Mouse (Mus musculus) forebrain, embryonic 10.5 days (tissue): ENCODE data around the gene Cds1. TPM values are rescaled to one million over a fixed set of nuclear protein-coding genes. Genes with fewer than 3 reads are reported as not detected.

Experiments used
- DNase-seq: peaks from one replicate; pipeline ENCODE4 v3.0.0-alpha.2; 2017; ENCODE audit warnings: low spot score; ENCODE audit errors: extremely low spot score
- H3K27ac ChIP-seq: fragments of 300-500 bp; sonication (generic); 2 replicates; pipeline ENCODE4 v1.5.1; 2016; ENCODE audit warnings: mild to moderate bottlenecking
- H3K27me3 ChIP-seq: fragments of 300-500 bp; sonication (generic); 2 replicates; pipeline ENCODE4 v1.6.1; 2016; ENCODE audit warnings: mild to moderate bottlenecking; ENCODE audit not compliant: poor library complexity, severe bottlenecking
- H3K36me3 ChIP-seq: fragments of 300-500 bp; sonication (generic); replicated peaks from 2 replicates; pipeline ENCODE4 v1.6.1; 2016; ENCODE audit warnings: mild to moderate bottlenecking, moderate library complexity
- H3K4me1 ChIP-seq: fragments of 300-500 bp; sonication (generic); 2 replicates; pipeline ENCODE4 v1.6.1; 2016
- H3K4me3 ChIP-seq: fragments of 300-500 bp; sonication (generic); 2 replicates; pipeline ENCODE4 v1.5.1; 2016; ENCODE audit warnings: mild to moderate bottlenecking, moderate library complexity
- H3K9me3 ChIP-seq: fragments of 300-500 bp; sonication (generic); 2 replicates; pipeline ENCODE4 v1.6.1; 2016; ENCODE audit warnings: mild to moderate bottlenecking, moderate library complexity
- WGBS: fragments of 180-500 bp; shearing (Covaris S2); methylation state at CpG from one replicate; pipeline ENCODE4 v1.1.7; 2016; 5-methylcytosine and 5-hydroxymethylcytosine counted together
- polyA plus RNA-seq: library from polyadenylated mRNA; unstranded; fragments of >200 nt; fragmentation: Nextera tagmentation; extraction: Ambion mirVana; gene quantifications from 2 replicates; pipeline ENCODE4 v1.2.1, GENCODE M21; 2016

The Cds1 gene
- 0.36 and 0.63 TPM in 2 replicates for polyA plus RNA-seq

DNA sequence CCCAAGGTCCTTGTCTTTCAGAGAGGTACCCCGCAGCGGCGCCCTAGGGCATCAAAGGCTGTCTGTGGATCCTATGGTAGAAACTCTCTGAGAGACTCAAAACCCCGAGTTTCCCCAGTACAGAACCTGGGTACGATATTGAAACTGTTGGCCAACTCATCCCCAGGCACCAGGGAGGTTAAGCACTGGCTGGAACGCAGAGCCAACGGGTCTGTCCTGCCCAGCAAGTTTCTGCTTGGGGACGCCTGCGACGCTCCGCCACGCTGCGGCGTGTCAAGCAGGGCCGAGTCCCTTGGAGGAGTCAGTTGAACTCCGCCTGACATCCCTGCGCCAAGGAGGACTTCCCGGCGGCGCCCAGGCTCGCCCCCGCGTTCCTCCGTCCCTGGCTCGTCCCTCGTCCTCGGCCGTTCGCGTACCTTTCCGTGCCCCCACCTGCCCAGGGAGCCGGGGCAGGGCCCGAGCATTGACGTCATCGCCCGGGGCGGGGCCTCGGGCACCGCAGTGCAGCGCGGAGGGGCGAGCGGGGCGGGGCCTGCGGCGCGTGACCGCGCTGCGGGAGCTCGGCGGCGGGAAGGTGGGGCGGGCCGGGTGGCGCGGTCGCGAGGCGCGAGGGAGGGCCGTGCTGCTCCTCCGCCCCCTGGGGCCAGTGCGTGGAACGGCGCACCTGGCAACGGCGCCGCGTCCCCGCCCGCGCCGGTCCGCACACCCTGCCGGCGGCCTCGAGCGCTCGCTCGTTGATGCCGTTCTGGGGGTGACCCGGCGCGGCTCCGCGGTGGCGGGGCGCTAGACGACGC, at the start of gene Cds1:
Gene Cds1, plus strand, starts transcription at position 577 of the 794 bp plus-strand sequence.
- H3K27ac ChIP-seq = peak within 1 kb of the TSS; percentile 68
- DNase-seq = peak; percentile 55
- peaks cover 86% of the 10 kb centered on the region for H3K27me3 ChIP-seq
- no peaks in the 10 kb centered on the region for H3K36me3 ChIP-seq
- peaks cover 16% of the 10 kb centered on the region for H3K4me1 ChIP-seq
- under 1% methylated on average over 84 of the region's 91 CpGs for WGBS
- H3K9me3 ChIP-seq = no peaks in the 10 kb centered on the region
- H3K4me3 ChIP-seq = peak within 1 kb of the TSS; percentile 77

DNA sequence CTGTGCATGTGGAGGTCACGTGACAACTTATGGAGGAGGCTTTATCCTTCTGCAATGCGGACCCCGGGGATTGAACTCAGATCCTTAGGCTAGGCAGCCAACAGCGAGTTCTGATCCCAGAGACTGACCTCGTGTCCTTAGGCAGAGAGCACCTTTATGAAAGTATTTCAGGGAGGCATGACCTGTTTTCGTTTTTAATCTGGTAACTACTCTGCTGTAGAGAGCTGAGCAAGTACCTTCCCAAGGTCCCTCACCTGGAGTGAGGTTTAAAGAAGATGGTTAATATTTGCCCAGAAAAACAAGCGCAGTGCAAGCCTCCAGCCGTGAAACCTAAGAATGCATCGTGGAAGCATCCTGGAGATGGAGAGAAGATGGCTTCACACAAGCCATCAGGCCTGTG, 40.7 kb upstream of the Cds1 start:
- H3K36me3 ChIP-seq = no peaks in the 10 kb centered on the region
- no peak for DNase-seq
- H3K4me1 ChIP-seq = peaks cover 10% of the 10 kb centered on the region
- 90% methylated on average over 9 of the region's 9 CpGs for WGBS
- H3K27ac ChIP-seq = no peak overlapping the region
- no peaks in the 10 kb centered on the region for H3K9me3 ChIP-seq
- no peak overlapping the region for H3K4me3 ChIP-seq
- no peaks in the 10 kb centered on the region for H3K27me3 ChIP-seq

- Histone ChIP-seq H3K9me3 (no peaks in the 10 kb centered on the region), H3K4me3 (no peak overlapping the region), H3K27me3 (no peaks in the 10 kb centered on the region), H3K4me1 (peaks cover 10% of the 10 kb centered on the region), H3K36me3 (no peaks in the 10 kb centered on the region), H3K27ac (no peak overlapping the region)
- DNase-seq = no peak
- WGBS = 96% methylated on average over 16 of the region's 16 CpGs
These were observed 40.2 kb upstream of the Cds1 start for GRCm38 (mm10) chr5:101724756-101725155.

- H3K4me3 ChIP-seq = no peak overlapping the region
- H3K36me3 ChIP-seq = no peaks in the 10 kb centered on the region
- no peak for DNase-seq
- WGBS = 86% methylated on average over 8 of the region's 8 CpGs
- H3K9me3 ChIP-seq = no peaks in the 10 kb centered on the region
- no peaks in the 10 kb centered on the region for H3K27me3 ChIP-seq
- H3K4me1 ChIP-seq = peaks cover 4% of the 10 kb centered on the region
- H3K27ac ChIP-seq = no peak overlapping the region
These were observed 39.2 kb upstream of the Cds1 start for GRCm38 (mm10) chr5:101725703-101726102.

DNA sequence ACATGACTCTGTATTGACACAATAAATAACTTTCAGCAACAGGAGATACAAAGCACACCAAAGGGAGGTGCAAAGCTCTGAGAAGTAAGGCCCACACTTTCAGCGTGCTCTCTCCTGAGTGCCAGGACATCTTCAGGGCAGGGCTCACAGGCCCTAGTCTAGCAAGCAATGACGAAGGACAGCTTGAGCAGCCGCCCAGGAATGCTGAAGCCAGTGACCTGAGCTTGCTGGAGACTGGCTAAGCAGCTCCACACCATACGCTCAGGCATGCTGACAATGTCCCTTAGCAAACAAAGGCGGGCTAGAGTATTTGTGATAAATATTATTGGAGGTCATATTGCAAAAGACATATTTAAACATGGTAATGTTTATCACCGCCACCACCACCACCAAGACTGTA, 38.6 kb upstream of the Cds1 start:
- WGBS = 89% methylated on average over 6 of the region's 6 CpGs
- no peak overlapping the region for H3K4me3 ChIP-seq
- DNase-seq = no peak

DNA sequence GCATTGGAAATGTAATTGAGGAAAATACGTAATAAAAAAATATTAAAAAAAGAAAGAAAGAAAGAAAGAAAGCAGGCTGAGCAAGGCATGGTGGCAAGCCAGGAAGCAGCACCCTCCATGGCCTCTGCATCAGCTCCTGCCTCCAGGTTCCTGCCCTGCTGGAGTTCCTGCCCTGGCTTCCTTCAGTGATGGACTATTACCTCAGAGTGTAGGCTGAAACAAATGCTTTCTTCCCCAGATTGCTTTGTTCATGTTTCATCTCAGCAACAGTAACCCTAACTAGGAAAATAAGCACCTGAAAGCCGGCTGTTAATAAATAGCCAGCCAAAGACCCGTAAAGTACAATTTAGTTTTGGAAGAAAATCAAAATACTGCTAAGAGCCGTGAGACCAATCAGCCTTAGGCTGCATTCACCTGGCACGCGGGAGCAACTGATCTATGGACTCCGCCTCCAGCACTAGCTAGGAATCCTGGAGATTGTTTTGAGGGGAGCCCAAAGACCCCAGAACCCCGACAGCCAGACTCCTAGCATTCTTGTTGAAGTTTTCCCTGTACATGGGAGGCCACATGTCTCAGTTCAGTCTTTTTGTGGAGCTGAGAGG, 36.5 kb upstream of the Cds1 start:
- Histone ChIP-seq H3K9me3 (no peaks in the 10 kb centered on the region), H3K27me3 (no peaks in the 10 kb centered on the region), H3K4me3 (no peak overlapping the region), H3K36me3 (no peaks in the 10 kb centered on the region), H3K27ac (no peak overlapping the region), H3K4me1 (no peaks in the 10 kb centered on the region)
- DNase-seq = no peak
- 84% methylated on average over 8 of the region's 8 CpGs for WGBS

More for the DNA sequence above, 38.6 kb upstream of the Cds1 start:
- Histone ChIP-seq H3K27ac (no peak overlapping the region), H3K36me3 (no peaks in the 10 kb centered on the region), H3K27me3 (no peaks in the 10 kb centered on the region), H3K9me3 (no peaks in the 10 kb centered on the region), H3K4me1 (no peaks in the 10 kb centered on the region)

DNA sequence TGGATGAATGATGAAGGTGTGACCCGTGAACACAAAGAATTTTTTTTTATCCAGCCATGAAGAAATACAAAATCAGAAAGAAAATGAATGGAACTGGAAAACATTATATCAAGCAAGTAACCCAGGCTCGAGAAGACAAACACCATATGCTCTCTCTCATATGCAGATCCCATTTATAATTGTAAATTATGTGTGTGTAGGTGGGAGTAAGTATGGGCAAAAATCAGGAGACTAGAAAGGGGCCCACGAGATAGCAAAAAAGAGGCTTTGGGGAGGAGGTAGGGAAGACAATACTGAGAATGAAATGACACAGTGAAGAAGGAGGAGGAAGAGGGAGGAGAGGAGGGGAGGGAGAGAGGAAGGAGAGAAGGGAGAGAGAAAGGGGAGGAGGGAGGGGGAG, 27.6 kb upstream of the Cds1 start:
- Histone ChIP-seq H3K4me1 (no peaks in the 10 kb centered on the region), H3K27ac (no peak overlapping the region), H3K36me3 (no peaks in the 10 kb centered on the region), H3K4me3 (no peak overlapping the region), H3K27me3 (no peaks in the 10 kb centered on the region), H3K9me3 (no peaks in the 10 kb centered on the region)
- 84% methylated on average over 3 of the region's 3 CpGs for WGBS
- no peak for DNase-seq

DNA sequence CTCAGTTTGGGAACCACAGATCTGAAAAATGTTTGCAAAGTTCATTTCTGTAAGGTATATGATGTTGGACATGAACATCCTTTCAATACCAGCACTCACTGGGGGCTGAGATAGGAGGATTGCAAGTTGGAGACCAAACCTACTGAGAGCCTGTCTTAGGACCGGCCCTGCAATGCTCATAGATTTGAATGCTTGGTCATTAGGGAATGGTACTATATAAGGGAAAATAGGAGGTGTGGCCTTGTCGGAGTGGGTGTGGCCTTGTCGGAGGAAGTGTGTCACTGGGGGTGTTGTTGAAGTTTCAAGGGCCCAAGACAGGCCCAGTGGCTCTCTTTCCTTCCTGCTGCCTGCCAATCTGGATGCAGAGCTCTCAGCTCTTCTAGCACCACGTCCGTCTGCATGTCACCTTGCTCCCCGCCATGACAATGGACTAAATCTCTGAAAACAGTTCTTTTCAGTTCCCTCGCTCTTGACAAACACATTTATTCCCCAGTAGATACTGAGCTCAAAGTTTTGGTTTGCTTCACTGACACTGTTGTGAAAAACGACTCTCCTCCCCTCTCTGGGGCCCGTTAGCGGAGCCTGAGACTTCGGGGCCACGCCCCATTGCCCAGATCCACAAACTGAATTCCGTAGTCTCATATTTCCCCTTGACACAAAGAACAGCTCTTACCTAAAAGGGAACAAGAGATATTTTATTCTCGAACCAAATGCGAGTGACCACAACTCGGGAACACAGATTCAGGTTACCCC, 24.3 kb upstream of the Cds1 start:
- Histone ChIP-seq H3K4me3 (no peak overlapping the region), H3K27me3 (no peaks in the 10 kb centered on the region), H3K27ac (no peak overlapping the region), H3K4me1 (no peaks in the 10 kb centered on the region), H3K9me3 (no peaks in the 10 kb centered on the region), H3K36me3 (no peaks in the 10 kb centered on the region)
- WGBS = 87% methylated on average over 16 of the region's 16 CpGs
- DNase-seq = no peak

- Histone ChIP-seq H3K4me3 (no peak overlapping the region), H3K9me3 (no peaks in the 10 kb centered on the region), H3K36me3 (no peaks in the 10 kb centered on the region), H3K27ac (no peak overlapping the region), H3K27me3 (no peaks in the 10 kb centered on the region), H3K4me1 (no peaks in the 10 kb centered on the region)
- 90% methylated on average over 4 of the region's 4 CpGs for WGBS
- no peak for DNase-seq
These were observed 23.7 kb upstream of the Cds1 start for GRCm38 (mm10) chr5:101741224-101741591.

- no peaks in the 10 kb centered on the region for H3K36me3 ChIP-seq
- DNase-seq = no peak
- H3K27ac ChIP-seq = no peak overlapping the region
- WGBS = 94% methylated on average over 2 of the region's 2 CpGs
- H3K27me3 ChIP-seq = no peaks in the 10 kb centered on the region
- no peak overlapping the region for H3K4me3 ChIP-seq
- H3K9me3 ChIP-seq = no peaks in the 10 kb centered on the region
- H3K4me1 ChIP-seq = no peaks in the 10 kb centered on the region
These were observed 22.9 kb upstream of the Cds1 start for GRCm38 (mm10) chr5:101742014-101742413.

DNA sequence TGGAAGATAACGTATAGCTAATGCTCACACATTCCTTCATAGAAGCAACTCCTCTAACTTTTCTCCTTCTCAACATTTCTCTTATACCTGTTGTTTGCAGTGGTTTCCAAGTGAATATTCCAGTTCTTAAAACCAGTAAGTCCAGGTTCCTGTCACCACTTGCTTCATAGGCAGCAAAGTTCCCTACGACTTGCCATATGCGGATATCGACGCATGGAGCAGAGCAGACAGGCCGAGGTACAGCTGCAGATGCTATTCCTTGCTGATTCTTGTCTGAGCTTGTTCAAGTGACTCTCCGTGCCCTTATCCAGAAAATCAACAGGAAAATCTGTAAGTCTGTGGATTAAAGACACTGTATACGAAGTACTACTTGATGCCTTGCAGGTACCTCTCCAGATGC, 22.5 kb upstream of the Cds1 start:
- Histone ChIP-seq H3K27me3 (no peaks in the 10 kb centered on the region), H3K27ac (no peak overlapping the region), H3K4me1 (no peaks in the 10 kb centered on the region), H3K9me3 (no peaks in the 10 kb centered on the region), H3K36me3 (no peaks in the 10 kb centered on the region), H3K4me3 (no peak overlapping the region)
- WGBS = 94% methylated on average over 8 of the region's 8 CpGs
- no peak for DNase-seq

- Histone ChIP-seq H3K4me3 (no peak overlapping the region), H3K4me1 (no peaks in the 10 kb centered on the region), H3K27me3 (no peaks in the 10 kb centered on the region), H3K27ac (no peak overlapping the region), H3K36me3 (no peaks in the 10 kb centered on the region), H3K9me3 (no peaks in the 10 kb centered on the region)
- DNase-seq = no peak
- WGBS = 81% methylated on average over 6 of the region's 6 CpGs
These were observed 20.0 kb upstream of the Cds1 start for GRCm38 (mm10) chr5:101744886-101745285.

DNA sequence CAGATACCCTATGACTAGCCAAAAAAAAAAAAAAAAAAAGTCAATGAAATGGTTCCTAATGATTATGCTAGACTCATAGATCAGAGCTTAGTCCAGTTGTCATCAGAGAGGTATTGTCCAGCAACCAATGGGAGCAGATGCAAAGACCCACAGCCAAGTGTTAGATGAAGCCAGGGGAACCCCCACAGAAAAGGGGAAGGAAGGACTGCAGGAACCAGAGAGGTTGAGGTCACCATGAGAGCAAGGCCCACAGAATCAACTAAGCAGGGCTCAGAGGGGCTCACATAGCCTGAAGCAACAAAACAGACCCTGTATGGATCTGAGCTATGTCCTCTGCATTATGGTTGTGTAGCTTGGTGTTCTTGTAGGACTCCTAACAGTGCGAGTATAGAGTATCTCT, 11.2 kb upstream of the Cds1 start:
- no peak overlapping the region for H3K27ac ChIP-seq
- WGBS = 89% methylated on average over 1 of the region's 1 CpGs
- no peak overlapping the region for H3K4me3 ChIP-seq
- no peaks in the 10 kb centered on the region for H3K36me3 ChIP-seq
- H3K27me3 ChIP-seq = no peaks in the 10 kb centered on the region
- DNase-seq = no peak
- no peaks in the 10 kb centered on the region for H3K4me1 ChIP-seq
- no peaks in the 10 kb centered on the region for H3K9me3 ChIP-seq
